Mouse (Mus musculus) heart, adult 8-10 months (tissue): Measurements from ENCODE around the gene Bcl6. TPM values are rescaled to one million over a fixed set of nuclear protein-coding genes. Genes with fewer than 3 reads are reported as not detected.

ENCODE experiments used
- DNase-seq: peaks from one replicate; pipeline ENCODE4 v3.0.0; 2022; ENCODE audit warnings: low spot score
- total RNA-seq, 4 experiments: library from RNA; stranded (reverse); gene quantifications; 2 replicates each; pipeline ENCODE4 v1.2.4; 2022

Gene Bcl6
- total RNA-seq, 4 experiments from 2014 or later: 11.6 to 17.5 (median 14.8) TPM

DNA sequence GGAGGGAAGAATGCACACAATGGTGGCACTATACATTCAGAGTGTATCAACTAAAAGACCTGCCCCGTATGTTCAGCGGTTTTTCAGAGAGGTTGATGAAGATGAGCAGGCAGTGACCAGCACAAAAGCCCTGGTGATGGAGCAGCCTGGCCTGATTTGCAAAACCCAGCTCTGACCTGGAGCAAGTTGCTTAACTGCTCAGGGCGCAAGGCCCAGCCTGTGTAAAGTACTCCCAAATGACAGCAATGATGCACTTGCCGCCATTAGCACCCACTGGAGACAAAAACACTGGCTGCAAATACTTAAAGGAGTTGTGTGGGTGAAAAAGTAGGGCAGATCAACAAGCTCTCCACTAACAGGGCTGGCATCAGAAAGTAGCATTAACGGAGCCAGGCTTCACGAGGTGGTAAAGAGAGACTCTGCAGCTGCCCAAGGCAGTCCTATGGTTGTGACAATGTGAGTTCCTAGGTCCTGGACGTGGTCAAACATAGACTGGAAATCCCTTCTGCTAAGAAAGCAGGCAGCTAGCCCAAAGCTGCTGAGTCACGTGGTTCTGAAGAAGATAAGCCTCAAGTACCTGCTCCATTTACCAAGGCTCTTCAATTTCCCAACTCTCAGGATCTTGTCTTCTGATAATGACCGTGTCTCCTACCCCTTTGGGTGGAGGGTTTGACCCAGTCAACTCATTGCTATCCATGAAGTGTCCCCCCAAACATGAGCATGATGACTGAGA, 14.9 kb downstream of the Bcl6 start:
- no peak for DNase-seq

DNA sequence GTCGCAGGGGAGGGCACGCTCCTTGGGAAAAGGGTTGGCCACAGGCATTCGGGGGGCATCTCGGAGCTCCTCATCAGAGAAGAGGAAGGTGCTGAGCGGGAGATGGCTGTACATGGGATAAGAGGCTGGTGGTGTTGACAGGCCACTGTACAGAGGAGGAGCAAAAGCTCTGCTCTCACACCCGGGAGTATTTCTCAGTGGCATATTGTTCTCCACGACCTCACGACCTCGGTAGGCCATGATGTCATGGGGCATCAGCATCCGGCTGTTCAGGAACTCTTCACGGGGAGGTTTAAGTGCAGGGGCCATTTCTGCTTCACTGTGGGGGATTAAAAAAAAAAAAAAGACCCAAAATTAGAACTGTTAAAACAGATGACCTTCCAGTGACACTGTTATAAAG, 15.8 kb downstream of the Bcl6 start:
- DNase-seq: no peak

DNA sequence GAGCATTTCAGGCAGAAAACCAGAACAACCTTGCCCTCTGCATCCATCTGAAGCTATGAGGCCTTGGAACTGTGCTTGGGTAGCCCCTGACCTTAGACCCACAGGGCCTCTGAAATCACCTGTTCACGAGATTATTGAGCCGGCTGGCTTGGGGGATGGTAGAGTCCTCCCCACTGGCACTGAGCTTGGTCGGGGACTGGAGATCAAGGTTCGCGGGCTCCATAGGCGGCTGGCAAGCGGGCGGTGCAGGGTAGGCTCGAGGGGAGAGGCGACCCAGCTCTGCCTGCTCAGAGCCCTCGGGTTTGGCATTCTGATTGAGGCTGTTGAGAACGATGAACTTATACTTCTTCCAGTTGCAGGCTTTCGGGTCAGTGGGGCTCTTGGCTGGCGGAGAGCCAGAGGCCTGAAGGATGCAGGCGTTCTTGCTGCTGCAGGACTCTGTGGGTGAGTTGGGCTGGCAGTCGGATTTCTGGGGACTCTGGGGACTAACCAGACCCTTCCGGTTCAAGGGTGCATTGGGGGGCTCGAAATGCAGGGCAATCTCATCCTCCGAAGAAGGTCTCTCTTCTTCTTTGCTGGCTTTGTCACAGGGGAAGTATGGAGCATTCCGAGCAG, 16.4 kb downstream of the Bcl6 start:
- DNase-seq: no peak

DNA sequence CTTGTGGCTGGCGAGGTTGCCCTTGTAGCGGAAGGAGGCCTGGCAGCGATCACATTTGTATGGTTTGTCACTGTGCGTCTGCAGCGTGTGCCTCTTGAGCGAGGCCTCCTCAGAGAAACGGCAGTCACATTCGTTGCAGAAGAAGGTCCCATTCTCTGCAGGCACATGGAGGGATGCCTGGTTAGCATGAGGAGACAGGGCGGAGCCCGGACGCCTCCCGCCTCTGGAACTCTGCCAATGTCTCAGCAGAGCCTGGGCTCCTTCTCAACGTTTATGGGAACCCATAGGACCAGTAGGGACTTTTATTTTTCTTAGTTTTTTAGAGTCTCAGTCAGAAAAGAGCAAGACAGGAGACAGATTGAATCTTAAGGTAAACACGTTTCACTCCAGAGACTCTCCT, 18.7 kb downstream of the Bcl6 start:
- DNase-seq: no peak

DNA sequence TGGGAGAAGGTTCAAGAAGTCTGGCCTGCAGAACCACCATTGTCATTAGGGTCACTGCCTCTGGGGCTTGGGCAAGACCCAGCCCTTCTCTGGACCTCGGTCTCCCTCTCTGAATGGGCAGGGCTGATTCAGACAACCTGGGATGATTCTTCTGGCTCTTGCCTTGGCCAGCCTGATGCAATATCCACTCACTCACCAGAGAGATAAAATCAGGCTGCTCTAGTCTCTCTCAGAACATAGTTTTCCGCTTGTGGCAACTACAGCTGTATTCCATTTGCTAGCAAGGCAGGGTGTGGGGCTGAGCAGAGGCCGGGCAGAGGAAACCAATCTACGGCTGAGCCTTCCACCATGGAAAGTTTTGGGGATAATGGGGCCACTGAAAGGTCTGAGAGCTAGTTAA, 19.8 kb downstream of the Bcl6 start:
- DNase-seq: no peak

DNA sequence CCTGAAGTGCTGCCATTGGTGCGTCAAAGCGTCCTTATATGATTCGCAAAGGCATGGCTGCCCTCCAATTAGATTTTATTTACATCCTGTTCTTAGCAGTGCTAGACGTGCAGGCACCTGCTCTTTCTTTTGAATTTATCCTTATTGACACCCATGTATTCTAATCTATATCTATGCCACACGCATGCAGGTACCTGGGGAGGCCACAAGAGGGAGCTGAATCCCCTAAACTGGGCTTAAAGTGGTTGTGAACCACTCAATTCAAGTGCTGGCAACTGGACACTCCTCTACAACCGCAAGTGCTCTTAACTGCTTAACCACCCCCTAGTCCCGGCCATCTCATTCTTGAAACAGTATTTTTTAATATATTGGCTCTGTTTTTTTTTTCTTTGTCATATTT, 21.4 kb downstream of the Bcl6 start:
- no peak for DNase-seq

DNA sequence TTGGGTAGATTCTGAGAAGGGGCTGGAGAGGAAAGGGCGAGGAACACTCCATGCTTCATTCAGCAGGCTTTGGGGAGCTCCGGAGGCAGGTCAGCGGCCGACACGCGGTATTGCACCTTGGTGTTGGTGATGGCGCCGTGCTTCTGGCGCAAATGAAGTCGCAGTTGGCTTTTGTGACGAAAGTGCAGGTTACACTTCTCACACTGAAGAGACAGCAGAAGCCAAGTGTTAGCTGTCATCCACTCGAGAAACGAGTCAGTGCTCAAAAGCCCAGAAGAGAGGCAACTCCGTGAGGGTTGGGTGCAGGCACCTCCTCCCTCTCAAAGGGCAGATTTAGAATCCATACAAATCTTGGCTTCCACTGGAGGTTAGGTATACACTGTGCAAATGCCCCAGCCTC, 22.6 kb downstream of the Bcl6 start:
- DNase-seq: no peak

DNA sequence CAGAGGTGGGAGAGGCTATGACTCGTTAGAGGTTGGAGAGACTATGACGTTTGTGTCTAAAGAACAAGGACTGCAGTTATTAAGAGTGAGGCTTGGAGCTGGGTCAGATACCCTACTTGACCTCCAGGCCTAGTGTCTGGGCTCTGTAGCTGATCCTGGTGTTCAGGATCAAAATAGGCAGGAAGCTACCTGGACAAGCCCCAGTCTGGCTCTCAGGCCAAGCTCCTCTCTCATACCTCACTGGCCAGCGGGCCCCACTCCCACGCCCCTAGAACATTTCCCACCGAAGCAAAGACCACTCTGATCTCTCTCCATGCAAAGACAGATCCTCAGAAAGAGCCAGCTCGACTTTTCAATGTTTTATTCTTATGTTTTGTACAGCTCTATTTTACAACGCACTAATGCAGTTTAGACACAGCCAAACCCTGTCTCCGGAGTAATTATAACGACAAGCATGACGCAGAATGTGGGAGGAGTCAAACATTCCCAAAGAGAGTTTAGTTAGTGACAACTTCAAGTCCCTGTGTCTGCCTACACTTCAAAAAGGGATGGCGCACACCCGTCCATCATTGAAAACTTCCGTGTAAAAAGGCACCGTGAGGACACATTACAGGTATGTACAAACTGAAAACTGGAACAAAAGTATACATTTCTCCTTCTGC, 23.8 kb downstream of the Bcl6 start:
- DNase-seq: no peak

DNA sequence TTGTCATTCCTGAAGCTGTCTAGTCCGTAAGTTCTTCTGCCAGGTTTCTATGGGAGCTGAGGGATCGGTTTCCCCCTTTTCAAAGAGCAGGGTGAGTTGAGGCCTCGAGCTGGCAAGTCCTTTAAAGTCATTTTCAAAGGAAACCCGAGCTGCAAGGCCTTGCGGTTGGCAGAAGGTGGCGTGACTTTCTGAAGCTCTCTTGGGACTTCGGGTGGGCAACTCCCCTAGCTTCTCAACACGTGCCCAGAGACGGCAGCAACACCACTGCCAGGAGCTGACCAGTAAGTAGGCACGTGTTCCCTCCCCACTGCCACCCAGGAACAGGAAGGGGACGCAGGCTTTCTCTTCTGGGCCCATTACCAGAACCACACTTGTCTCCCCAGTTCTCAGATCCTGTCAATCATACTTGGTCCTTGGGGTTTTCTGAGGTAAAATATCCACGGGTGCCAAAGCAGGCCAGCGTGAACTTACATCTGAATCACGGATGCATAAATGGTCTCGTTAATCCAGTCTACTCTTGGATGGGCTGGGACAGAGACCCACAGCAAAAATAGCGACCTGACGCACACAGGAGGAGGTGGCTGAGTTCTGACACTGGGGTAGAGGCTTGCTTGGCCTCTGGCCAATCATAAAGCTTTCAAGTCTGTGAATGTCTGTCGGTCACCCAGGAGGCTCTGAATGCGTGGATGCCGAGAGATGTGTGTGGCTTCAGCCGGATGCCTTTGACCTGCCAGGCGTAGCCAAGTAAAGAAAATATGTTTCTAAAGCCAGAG, 24.6 kb downstream of the Bcl6 start:
- DNase-seq: no peak

DNA sequence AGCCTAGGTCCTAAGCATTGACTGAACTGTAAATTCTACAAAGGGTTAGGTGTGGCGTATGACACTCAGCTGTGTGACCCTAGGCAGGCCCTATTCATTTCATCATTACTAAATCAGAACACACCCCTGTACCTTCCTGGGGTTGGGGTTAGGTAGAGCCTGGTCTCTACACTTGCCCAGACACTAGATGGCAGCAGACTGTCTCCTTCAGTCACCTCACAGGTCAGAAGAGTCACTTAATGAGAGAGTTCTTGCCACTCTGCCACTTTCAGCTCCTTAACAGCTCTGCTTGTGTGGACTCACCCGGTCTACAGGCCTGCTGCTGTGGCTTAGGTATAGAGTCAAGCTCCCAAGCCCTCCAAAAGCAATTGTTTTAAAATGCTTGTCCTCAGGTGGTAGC, 26.3 kb downstream of the Bcl6 start:
- DNase-seq: peak; percentile 36

DNA sequence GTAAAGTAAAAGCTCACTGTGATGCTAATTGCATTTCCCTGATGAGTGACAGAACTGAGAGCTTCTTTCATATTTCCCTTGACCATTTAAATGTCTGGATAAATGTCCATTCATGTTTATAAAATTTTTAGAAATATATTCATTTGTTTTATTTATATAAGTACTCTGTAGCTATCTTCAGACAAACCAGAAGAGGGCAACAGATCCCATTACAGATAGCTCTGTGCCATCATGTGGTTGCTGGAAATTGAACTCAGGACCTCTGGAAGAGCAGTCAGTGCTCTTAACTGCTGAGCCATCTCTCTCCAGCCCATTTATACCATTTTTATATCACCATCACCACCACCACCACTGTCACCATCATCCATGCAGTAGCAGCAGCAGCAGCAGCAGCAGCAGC, 29.7 kb downstream of the Bcl6 start:
- no peak for DNase-seq

DNA sequence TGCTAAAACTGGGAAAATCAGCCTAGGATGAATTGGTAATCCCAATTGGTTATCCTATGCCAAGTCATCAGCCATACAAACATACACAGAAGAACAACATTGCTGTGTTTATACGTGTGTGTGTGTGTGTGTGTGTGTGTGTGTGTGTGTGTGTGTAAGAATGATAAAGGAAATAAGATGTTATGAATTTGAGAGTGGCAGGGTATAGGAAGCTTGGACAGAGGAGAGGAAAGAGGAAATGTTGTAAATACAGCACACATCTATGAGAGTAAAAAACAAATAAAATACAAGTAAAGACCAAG, 34.7 kb downstream of the Bcl6 start:
- DNase-seq: no peak

DNA sequence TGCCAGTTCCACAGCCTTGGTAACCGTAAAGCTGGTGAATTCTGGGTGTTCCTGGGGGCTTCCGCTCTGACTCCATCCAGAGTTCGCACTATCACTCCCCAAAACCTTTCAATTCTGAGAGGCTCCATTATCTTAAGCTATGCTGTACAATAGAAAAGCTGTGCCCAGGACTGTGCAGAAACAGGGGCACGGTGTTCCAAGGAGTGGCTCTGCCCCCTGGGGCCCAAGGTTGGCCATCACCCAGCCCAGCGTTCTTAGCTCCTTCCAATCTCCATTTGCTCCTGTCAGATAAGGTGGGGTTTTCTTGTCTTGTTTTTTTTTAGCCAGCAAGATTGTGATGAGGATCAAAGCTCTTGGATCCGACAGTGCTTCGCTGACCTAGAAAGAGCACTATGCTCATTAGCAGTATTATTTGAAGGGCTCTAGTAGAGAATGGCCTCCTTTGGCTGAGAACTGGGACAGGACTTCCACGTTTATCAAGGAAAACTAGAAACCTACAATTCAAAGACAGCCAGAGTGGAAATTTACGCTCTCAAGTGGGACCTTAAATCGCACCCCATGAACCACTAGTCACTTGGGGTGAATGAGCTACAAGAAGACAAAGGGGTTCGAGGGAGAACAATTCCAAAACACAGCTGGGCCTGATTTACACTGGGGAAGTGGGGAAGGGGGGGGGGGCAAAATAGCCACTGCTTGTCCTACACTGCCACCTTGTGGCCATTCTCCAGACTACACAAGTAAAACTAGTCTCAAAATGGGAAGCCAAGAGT, 35.3 kb downstream of the Bcl6 start:
- peak; percentile 68 for DNase-seq

DNA sequence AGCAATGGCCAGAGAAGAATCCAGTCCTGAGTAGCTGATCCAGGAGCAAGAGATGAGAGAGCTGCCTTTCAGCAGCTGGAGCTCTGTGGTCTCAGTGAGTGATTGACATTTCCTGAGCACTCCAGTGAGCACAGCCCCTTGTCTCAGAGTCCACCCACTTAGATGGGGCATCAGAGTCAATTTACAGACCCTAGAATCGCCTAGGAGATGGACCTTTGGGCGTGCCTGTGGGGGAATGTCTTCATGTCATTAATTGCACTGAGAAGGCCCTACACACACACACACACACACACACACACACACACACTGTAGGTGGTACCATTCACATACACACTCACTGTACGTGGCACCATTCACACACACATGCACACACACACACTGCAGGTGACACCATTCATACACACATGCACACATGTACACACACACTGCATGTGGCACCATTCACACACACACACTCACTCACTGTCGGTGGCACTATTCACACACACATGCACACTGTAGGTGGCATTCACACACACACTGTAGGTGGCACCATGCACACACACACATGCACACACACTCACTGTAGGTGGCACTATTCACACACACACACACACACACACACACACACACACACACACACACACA, 36.4 kb downstream of the Bcl6 start:
- DNase-seq: no peak

DNA sequence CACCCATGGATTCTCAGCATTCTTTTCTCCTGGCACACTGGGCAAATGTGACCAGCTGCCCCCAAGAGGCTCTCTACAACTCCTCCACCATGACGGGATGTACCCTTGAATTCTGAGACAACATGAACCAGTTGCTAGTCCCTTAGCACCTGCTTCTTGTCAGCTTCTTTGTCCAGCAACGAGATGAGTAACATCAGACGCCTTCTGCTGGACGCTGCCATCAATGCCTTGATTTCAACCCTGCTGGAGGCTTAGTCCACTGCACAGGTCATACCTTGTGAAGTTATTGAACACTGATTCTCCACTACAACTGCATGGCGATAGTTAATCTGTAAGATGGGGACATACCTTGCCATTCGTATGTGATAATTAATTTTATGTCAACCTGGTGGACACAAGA, 41.0 kb downstream of the Bcl6 start:
- DNase-seq: no peak

DNA sequence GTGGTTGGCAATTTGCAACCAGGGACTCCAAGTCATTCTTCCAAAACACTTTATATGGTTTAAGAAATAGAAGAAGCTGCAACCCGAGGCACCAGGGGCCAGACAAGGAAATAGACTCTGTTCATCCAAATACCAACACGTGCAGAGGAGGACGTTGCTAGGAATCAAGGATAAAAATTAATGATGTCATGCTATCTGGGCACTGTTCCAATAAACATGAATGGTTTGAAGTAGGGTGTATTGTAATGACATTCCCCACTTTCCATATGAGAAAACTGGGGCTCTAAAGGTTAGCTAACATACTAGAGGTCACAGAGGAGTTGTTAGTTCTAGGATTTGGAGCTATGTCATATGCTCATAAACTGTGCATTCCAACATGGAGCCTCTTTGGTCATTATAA, 43.9 kb downstream of the Bcl6 start:
- no peak for DNase-seq

DNA sequence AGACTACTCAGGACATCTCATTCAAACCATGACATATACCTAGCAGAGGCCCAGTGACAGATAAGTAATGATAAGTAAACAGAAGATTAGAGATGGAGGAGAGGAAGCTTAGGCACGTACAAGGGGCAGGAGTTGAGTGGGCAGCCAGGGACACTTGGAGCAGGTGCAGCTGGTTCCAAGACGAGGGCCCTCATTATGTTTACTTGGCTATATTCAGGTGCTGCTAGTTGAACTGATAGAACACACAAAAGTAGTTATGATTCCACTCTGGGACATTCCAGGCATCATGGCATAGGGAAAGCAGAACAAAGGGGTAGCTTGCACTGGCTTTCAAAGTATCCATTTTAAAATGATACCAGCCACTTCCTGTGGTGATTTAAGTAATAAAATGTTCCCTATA, 54.3 kb downstream of the Bcl6 start:
- no peak for DNase-seq

DNA sequence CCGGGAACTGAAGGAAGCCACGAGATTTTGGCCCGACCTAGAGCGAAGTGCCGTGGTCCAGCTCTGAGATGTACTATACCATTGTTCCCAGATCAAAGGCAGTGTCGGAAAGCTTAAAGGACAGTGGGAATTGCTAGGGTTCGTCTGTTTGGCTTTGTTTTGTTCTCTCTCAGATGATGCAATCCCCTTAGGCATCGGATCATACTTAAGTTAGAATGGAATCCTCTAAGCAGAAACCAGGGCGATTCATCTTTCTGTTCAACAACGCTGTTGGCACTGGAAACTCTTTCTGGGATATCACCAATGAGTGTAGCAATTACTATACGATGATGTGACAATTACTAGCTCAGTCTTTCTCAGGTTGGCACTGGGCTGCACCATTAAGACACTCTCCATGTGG, 56.4 kb downstream of the Bcl6 start, which contains the start of gene Rtp2:
TSS of gene Rtp2 (minus strand) at position 101 of the 400 bp plus-strand sequence.
- DNase-seq: no peak

DNA sequence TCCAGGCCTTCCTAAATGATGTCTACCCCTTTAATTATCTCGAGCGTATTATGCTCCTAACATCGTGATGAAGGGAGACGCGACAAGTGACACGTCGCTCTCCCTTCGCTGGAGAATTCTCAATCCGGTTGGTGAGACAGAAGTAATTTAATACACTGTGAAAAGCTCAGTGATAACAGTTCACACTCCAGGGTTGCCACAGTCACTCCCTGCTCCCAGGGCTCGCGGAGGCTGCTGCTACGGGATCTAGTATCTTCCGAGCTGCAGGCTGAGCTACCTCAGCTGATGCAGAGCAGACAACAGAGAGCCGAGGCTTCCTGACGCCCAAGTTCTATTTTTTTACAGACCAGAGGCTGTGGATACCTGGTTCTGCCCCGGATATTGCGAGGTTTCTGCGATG, 57.4 kb downstream of the Bcl6 start:
- DNase-seq: no peak

DNA sequence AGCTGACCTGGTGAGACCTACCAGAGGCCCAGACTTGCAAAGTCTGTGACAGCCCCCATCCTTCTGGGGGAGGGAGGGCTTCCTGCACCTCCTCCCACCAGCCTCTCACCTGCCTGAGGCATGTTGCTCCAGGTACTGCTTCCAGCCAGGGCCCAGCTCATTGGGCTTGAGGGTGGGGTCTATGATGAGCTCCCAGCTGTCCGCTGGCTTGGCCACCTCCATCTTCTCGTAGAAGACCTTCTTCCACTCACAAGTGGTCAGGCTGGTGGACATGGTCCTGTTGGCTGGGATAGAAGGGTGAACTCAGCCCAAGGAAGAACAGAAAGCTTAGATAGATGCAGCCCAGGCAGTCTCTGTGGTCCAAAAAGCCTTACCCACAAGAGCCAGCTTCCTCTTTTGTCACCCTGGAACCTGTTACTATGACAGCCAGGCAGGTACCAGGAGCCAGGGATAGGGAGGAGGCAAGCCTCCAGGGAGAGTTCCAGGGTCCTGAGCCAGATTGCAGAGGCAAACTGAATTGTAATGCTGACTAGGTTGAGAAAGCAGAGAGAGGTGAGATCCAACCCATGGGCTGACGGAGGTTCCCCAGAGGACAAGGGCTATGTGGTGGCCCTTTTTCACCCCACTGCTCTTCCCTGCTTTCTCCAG, 58.1 kb downstream of the Bcl6 start:
- no peak for DNase-seq
